Mouse (Mus musculus): ENCODE data around the gene Mns1. TPM values are rescaled to one million over a fixed set of nuclear protein-coding genes. Genes with fewer than 3 reads are reported as not detected.
"Not testable (repeated sequence)": the region's sequence is repeated elsewhere in the genome, so short reads cannot be mapped to it uniquely, and the experiment has no call there.

Gene Mns1
- polyA plus RNA-seq, 1 experiment from 2014 or later, result 36.8 TPM

- DNase-seq (no peak), ATAC-seq (ENCODE audit: insufficient read depth) (no peak)
- H3K4me1 ChIP-seq (ENCODE audit: insufficient read depth), result peaks cover 5% of the 10 kb centered on the region
- WGBS, result 80% methylated on average over 10 of the region's 10 CpGs
- peaks cover 24% of the 10 kb centered on the region for H3K36me3 ChIP-seq (ENCODE audit: insufficient read depth)
- H3K27me3 ChIP-seq (ENCODE audit: insufficient read depth, low read length), result no peaks in the 10 kb centered on the region
- H3K27ac ChIP-seq (ENCODE audit: low read depth), result no peak overlapping the region; the same call in 1 of the 2 replicates
- H3K9me3 ChIP-seq (ENCODE audit: low read depth, low read length), result no peaks in the 10 kb centered on the region
- peak overlapping the region; percentile 15; the same call in 1 of the 2 replicates for H3K4me2 ChIP-seq
- no peak for TF ChIP-seq CTCF (IDR thresholded peaks at IDR 0.05; ENCODE audit: low read depth)
- H3K4me3 ChIP-seq (ENCODE audit: low read depth, low read length), result no peak overlapping the region
- no peak overlapping the region for H3K9ac ChIP-seq
Observed at GRCm38 (mm10) chr9:72441927-72442715, 4.3 kb downstream of the Mns1 start.

DNA sequence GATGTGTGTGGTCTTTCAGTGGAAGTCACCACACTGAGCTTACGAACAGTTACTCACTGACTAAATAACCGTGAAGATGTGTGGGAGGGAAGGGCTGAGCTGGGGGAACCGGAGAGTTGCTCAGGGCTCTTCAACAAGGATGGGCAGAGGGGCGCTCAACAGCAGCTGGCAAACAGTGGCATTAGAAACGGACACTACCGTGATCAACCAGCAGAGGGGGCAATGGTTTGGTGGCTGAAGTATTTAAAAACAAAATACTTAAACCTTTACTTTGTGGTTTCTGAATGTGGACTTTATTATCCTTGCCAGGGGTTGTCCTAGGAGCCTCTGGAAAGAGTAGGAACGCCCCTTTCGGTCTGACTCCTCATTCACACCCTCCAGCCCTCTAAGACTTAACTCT, 10.2 kb downstream of the Mns1 start:
- no peaks in the 10 kb centered on the region for H3K4me1 ChIP-seq (ENCODE audit: insufficient read depth)
- ATAC-seq (ENCODE audit: insufficient read depth) (no peak), DNase-seq (peak; percentile 68)
- H3K27me3 ChIP-seq (ENCODE audit: insufficient read depth, low read length), result no peaks in the 10 kb centered on the region
- H3K27ac ChIP-seq (ENCODE audit: low read depth), result no peak overlapping the region
- H3K9ac ChIP-seq, result no peak overlapping the region
- TF ChIP-seq CTCF (IDR thresholded peaks at IDR 0.05; ENCODE audit: low read depth), result peak; percentile 66
- 51% methylated on average over 8 of the region's 8 CpGs for WGBS
- H3K4me3 ChIP-seq (ENCODE audit: low read depth, low read length), result no peak overlapping the region
- H3K9me3 ChIP-seq (ENCODE audit: low read depth, low read length), result no peaks in the 10 kb centered on the region
- H3K36me3 ChIP-seq (ENCODE audit: insufficient read depth), result peaks cover 68% of the 10 kb centered on the region
- H3K4me2 ChIP-seq, result no peak overlapping the region

DNA sequence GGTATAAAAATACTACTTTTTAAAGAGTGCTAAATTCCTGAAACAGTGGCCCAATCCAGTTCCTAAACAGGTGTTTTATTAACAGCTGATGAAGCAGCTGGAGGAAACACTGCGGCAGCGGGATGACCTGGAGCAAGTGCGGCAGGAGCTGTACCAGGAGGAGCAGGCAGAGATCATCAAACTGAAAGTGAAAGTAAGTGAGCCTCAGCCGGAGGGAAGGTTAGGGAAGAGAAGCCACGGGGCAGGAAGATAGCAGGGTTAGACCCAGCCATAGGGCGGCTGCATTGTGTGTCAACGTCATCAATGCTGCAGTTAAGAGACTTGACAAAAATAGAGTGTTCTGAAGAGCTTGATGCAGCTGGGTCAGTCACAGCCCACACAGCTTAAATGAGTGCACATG, 11.6 kb downstream of the Mns1 start:
- Histone ChIP-seq H3K36me3 (ENCODE audit: insufficient read depth) (peaks cover 81% of the 10 kb centered on the region), H3K9ac (no peak overlapping the region)
- peak; percentile 12 for DNase-seq

GRCm38 (mm10) chr9:72449841-72450240, 12.0 kb downstream of the Mns1 start:
- no peak for TF ChIP-seq CTCF (IDR thresholded peaks at IDR 0.05; ENCODE audit: low read depth)
- Histone ChIP-seq H3K9ac (no peak overlapping the region), H3K4me2 (0 out of 2 replicates have a peak overlapping the region, but pooled peaks have one; percentile 10), H3K9me3 (ENCODE audit: low read depth, low read length) (no peaks in the 10 kb centered on the region), H3K4me1 (ENCODE audit: insufficient read depth) (no peaks in the 10 kb centered on the region), H3K27ac (ENCODE audit: low read depth) (no peak overlapping the region), H3K27me3 (ENCODE audit: insufficient read depth, low read length) (no peaks in the 10 kb centered on the region), H3K4me3 (ENCODE audit: low read depth, low read length) (no peak overlapping the region), H3K36me3 (ENCODE audit: insufficient read depth) (peaks cover 79% of the 10 kb centered on the region)
- ATAC-seq (ENCODE audit: insufficient read depth), result no peak
- DNase-seq, result no peak
- 83% methylated on average over 2 of the region's 2 CpGs for WGBS

More for the DNA sequence above, 11.6 kb downstream of the Mns1 start:
- Histone ChIP-seq H3K4me3 (ENCODE audit: low read depth, low read length) (no peak overlapping the region), H3K9me3 (ENCODE audit: low read depth, low read length) (no peaks in the 10 kb centered on the region), H3K27ac (ENCODE audit: low read depth) (no peak overlapping the region), H3K4me1 (ENCODE audit: insufficient read depth) (no peaks in the 10 kb centered on the region), H3K27me3 (ENCODE audit: insufficient read depth, low read length) (no peaks in the 10 kb centered on the region), H3K4me2 (peak overlapping the region; percentile 10; the same call in 1 of the 2 replicates)
- no peak for ATAC-seq (ENCODE audit: insufficient read depth)
- TF ChIP-seq CTCF (IDR thresholded peaks at IDR 0.05; ENCODE audit: low read depth), result no peak
- WGBS, result 73% methylated on average over 7 of the region's 7 CpGs

DNA sequence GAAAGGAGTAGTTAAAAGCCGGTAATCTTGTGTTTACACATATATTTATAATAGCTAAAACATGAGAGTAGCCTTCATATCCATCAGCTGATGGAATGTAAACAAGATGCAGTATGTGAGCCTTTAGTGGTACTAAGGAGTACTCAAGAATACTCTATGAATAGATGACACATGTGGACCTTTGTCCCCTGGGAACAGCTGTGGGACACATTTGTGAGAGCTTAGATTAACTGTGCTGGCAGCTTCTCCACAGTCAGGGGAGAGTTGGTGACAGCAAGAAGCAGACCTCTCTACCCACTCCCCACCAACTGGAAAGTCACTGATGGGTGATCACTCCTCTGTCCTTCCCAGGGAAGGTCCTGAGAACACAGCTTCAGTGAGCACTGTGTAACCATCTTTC, 12.6 kb downstream of the Mns1 start:
- no peak overlapping the region for H3K4me2 ChIP-seq
- WGBS, result 47% methylated on average over 1 of the region's 1 CpGs
- no peak for DNase-seq
- TF ChIP-seq CTCF (IDR thresholded peaks at IDR 0.05; ENCODE audit: low read depth), result no peak
- no peak overlapping the region for H3K9ac ChIP-seq
- no peaks in the 10 kb centered on the region for H3K4me1 ChIP-seq (ENCODE audit: insufficient read depth)
- H3K27me3 ChIP-seq (ENCODE audit: insufficient read depth, low read length), result no peaks in the 10 kb centered on the region
- H3K27ac ChIP-seq (ENCODE audit: low read depth), result no peak overlapping the region
- no peaks in the 10 kb centered on the region for H3K9me3 ChIP-seq (ENCODE audit: low read depth, low read length)
- no peak for ATAC-seq (ENCODE audit: insufficient read depth)
- peaks cover 78% of the 10 kb centered on the region for H3K36me3 ChIP-seq (ENCODE audit: insufficient read depth)
- no peak overlapping the region for H3K4me3 ChIP-seq (ENCODE audit: low read depth, low read length)

DNA sequence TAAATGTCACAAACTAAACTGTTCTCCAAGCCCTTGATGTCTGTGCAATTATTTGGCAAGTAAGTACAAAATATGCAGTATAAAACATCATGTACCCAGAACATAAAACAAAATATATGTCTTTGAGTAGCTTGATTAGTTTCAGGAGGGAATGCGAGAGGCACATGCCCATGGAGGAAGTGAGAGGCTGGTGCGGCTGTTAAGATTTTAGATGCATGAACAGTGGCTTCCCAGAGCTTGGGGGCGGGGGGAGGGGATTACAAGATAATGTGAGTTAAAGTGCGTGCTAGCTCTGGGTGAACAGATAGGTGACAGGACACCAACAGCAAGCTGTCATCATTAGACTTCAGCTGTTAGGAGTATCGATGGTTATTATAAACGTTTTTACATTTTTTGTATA, 13.3 kb downstream of the Mns1 start:
- H3K36me3 ChIP-seq (ENCODE audit: insufficient read depth), result peaks cover 74% of the 10 kb centered on the region

GRCm38 (mm10) chr9:72454281-72454680, 16.5 kb downstream of the Mns1 start:
- H3K9ac ChIP-seq; H3K27me3 ChIP-seq (ENCODE audit: insufficient read depth, low read length); H3K27ac ChIP-seq (ENCODE audit: low read depth); H3K4me1 ChIP-seq (ENCODE audit: insufficient read depth); H3K9me3 ChIP-seq (ENCODE audit: low read depth, low read length); H3K4me2 ChIP-seq; ATAC-seq (ENCODE audit: insufficient read depth); H3K4me3 ChIP-seq (ENCODE audit: low read depth, low read length); DNase-seq: not testable (repeated sequence)
- peaks cover 74% of the 10 kb centered on the region for H3K36me3 ChIP-seq (ENCODE audit: insufficient read depth)

More for the DNA sequence above, 13.3 kb downstream of the Mns1 start:
- ATAC-seq (ENCODE audit: insufficient read depth) (no peak), DNase-seq (no peak)
- Histone ChIP-seq H3K4me3 (ENCODE audit: low read depth, low read length) (no peak overlapping the region), H3K27me3 (ENCODE audit: insufficient read depth, low read length) (no peaks in the 10 kb centered on the region), H3K27ac (ENCODE audit: low read depth) (no peak overlapping the region), H3K4me2 (no peak overlapping the region), H3K9ac (no peak overlapping the region), H3K9me3 (ENCODE audit: low read depth, low read length) (no peaks in the 10 kb centered on the region), H3K4me1 (ENCODE audit: insufficient read depth) (no peaks in the 10 kb centered on the region)
- 62% methylated on average over 6 of the region's 6 CpGs for WGBS
- no peak for TF ChIP-seq CTCF (IDR thresholded peaks at IDR 0.05; ENCODE audit: low read depth)
